Mouse (Mus musculus) kidney, adult 2 months (tissue): ENCODE measurements around the gene Atp6v0d1. TPM values are rescaled to one million over a fixed set of nuclear protein-coding genes. Genes with fewer than 3 reads are reported as not detected.

Experiments used
- DNase-seq: peaks from one replicate; pipeline ENCODE4 v3.0.0; 2021
- H3K27ac ChIP-seq: fragments of 200-500 bp; 2 replicates; pipeline ENCODE4 v1.5.1; 2012; ENCODE audit warnings: low read depth, low read length, control low read depth, inconsistent platforms; ENCODE audit not compliant: insufficient read depth
- H3K27me3 ChIP-seq: fragments of 200-500 bp; replicated peaks from 2 replicates; pipeline ENCODE4 v1.6.1; 2012; ENCODE audit warnings: mild to moderate bottlenecking, moderate library complexity, low read length, inconsistent platforms; ENCODE audit not compliant: control insufficient read depth, insufficient read depth
- H3K36me3 ChIP-seq: fragments of 200-500 bp; 2 replicates; pipeline ENCODE4 v1.6.1; 2012; ENCODE audit warnings: mild to moderate bottlenecking, moderate library complexity, low read length, inconsistent platforms; ENCODE audit not compliant: control insufficient read depth, insufficient read depth
- H3K4me1 ChIP-seq: fragments of 200-500 bp; 2 replicates; pipeline ENCODE4 v1.6.1; 2011; ENCODE audit warnings: low read length; ENCODE audit not compliant: control insufficient read depth, insufficient read depth
- H3K4me3 ChIP-seq: fragments of 200-500 bp; 2 replicates; pipeline ENCODE4 v1.5.1; 2011; ENCODE audit warnings: mild to moderate bottlenecking, low read depth, low read length, control low read depth; ENCODE audit not compliant: insufficient read depth
- CTCF ChIP-seq: fragments of 200-500 bp; conservative IDR thresholded peaks from 2 replicates; pipeline ENCODE4 v1.5.1; 2011; ENCODE audit warnings: low read depth, mild to moderate bottlenecking, control low read depth, low read length, moderate library complexity, mixed read lengths; ENCODE audit not compliant: insufficient read depth, insufficient read length
- POLR2A ChIP-seq: fragments of 200-500 bp; IDR thresholded peaks from one replicate; pipeline ENCODE4 v1.6.1; 2011; ENCODE audit warnings: low read depth, low read length, control low read depth
- WGBS: fragments of 180-500 bp; shearing (Covaris S2); methylation state at CpG from one replicate; pipeline ENCODE4 v1.1.7; 2018; 5-methylcytosine and 5-hydroxymethylcytosine counted together
- polyA plus RNA-seq: library from polyadenylated mRNA; depleted of rRNA; stranded (reverse); fragments of >200 nt; gene quantifications from 2 replicates; pipeline ENCODE4 v1.2.3, GENCODE M21; 2012

Gene Atp6v0d1
- polyA plus RNA-seq, 1 experiment = 182 TPM

GRCm38 (mm10) chr8:105596362-105597034 lies 30.7 kb upstream of the Atp6v0d1 start:
- H3K27ac ChIP-seq = peak overlapping the region; percentile 93
- H3K4me1 ChIP-seq = peaks cover 11% of the 10 kb centered on the region; the same call in 1 of the 2 replicates
- TF ChIP-seq CTCF (peak; percentile 88), POLR2A (no peak)
- H3K27me3 ChIP-seq = no peaks in the 10 kb centered on the region
- DNase-seq = peak; percentile 93
- peak overlapping the region; percentile 23 for H3K4me3 ChIP-seq
- no peaks in the 10 kb centered on the region for H3K36me3 ChIP-seq
- 5% methylated on average over 14 of the region's 14 CpGs for WGBS

- Histone ChIP-seq H3K36me3 (no peaks in the 10 kb centered on the region), H3K4me1 (peaks cover 11% of the 10 kb centered on the region; the same call in 1 of the 2 replicates), H3K4me3 (peak overlapping the region; percentile 49), H3K27ac (peak overlapping the region; percentile 93), H3K27me3 (no peaks in the 10 kb centered on the region)
- TF ChIP-seq POLR2A (no peak), CTCF (no peak)
- DNase-seq = peak; percentile 83
- 34% methylated on average over 18 of the region's 18 CpGs for WGBS
Measured at GRCm38 (mm10) chr8:105594451-105595242, 28.8 kb upstream of the Atp6v0d1 start.

GRCm38 (mm10) chr8:105593859-105594258 lies 28.0 kb upstream of the Atp6v0d1 start:
- Histone ChIP-seq H3K27ac (peak overlapping the region; percentile 93), H3K4me3 (peak overlapping the region; percentile 49), H3K27me3 (no peaks in the 10 kb centered on the region), H3K36me3 (no peaks in the 10 kb centered on the region), H3K4me1 (peaks cover 11% of the 10 kb centered on the region; the same call in 1 of the 2 replicates)
- peak; percentile 65 for DNase-seq
- TF ChIP-seq CTCF = no peak
- TF ChIP-seq POLR2A = no peak
- 15% methylated on average over 15 of the region's 15 CpGs for WGBS

- 79% methylated on average over 2 of the region's 2 CpGs for WGBS
- TF ChIP-seq POLR2A (no peak), CTCF (no peak)
- no peak overlapping the region for H3K4me3 ChIP-seq
- peaks cover 11% of the 10 kb centered on the region; the same call in 1 of the 2 replicates for H3K4me1 ChIP-seq
- H3K27me3 ChIP-seq = no peaks in the 10 kb centered on the region
- no peak overlapping the region for H3K27ac ChIP-seq
- no peak for DNase-seq
- no peaks in the 10 kb centered on the region for H3K36me3 ChIP-seq
Measured at GRCm38 (mm10) chr8:105592431-105592830, 26.6 kb upstream of the Atp6v0d1 start.

- H3K4me1 ChIP-seq = no peaks in the 10 kb centered on the region
- H3K36me3 ChIP-seq = no peaks in the 10 kb centered on the region
- no peak for TF ChIP-seq POLR2A
- no peak for TF ChIP-seq CTCF
- no peak for DNase-seq
- 58% methylated on average over 3 of the region's 3 CpGs for WGBS
- no peak overlapping the region for H3K4me3 ChIP-seq
- H3K27me3 ChIP-seq = no peaks in the 10 kb centered on the region
- H3K27ac ChIP-seq = no peak overlapping the region
Measured at GRCm38 (mm10) chr8:105579719-105580118, 13.9 kb upstream of the Atp6v0d1 start.

GRCm38 (mm10) chr8:105575538-105575937 lies 9.7 kb upstream of the Atp6v0d1 start:
- WGBS = 37% methylated on average over 3 of the region's 3 CpGs

GRCm38 (mm10) chr8:105574741-105575140 lies 8.9 kb upstream of the Atp6v0d1 start:
- Histone ChIP-seq H3K27ac (no peak overlapping the region), H3K4me1 (no peaks in the 10 kb centered on the region; the same call in 1 of the 2 replicates), H3K36me3 (no peaks in the 10 kb centered on the region), H3K27me3 (no peaks in the 10 kb centered on the region), H3K4me3 (no peak overlapping the region)
- no peak for TF ChIP-seq POLR2A
- no peak for TF ChIP-seq CTCF
- 59% methylated on average over 6 of the region's 6 CpGs for WGBS
- no peak for DNase-seq

More at GRCm38 (mm10) chr8:105575538-105575937, 9.7 kb upstream of the Atp6v0d1 start:
- no peak for DNase-seq
- H3K27ac ChIP-seq = no peak overlapping the region
- no peaks in the 10 kb centered on the region; the same call in 1 of the 2 replicates for H3K4me1 ChIP-seq
- no peaks in the 10 kb centered on the region for H3K36me3 ChIP-seq
- no peak overlapping the region for H3K4me3 ChIP-seq
- no peak for TF ChIP-seq CTCF
- no peak for TF ChIP-seq POLR2A
- no peaks in the 10 kb centered on the region for H3K27me3 ChIP-seq
